Mouse (Mus musculus) MEL (cell line): ENCODE measurements at regions not wholly inside any gene's neighbourhood (a gene's known extent, or its start where the extent isn't known, plus 50 kb on each side); places are given as distances from the start of the nearest gene placed in this dataset.

Source experiments
- DNase-seq: peaks from one replicate; pipeline ENCODE4 v3.0.0; 2011; ENCODE audit warnings: low read depth, low spot score
- H3K27ac ChIP-seq: 2 replicates; pipeline ENCODE4 v1.5.1; 2012; ENCODE audit warnings: low read depth, mild to moderate bottlenecking, control low read depth, low read length, moderate library complexity; ENCODE audit not compliant: control insufficient read depth
- H3K27me3 ChIP-seq, 2 experiments: fragments of 150-350 bp in 1 of 2; sonication (generic) in 1 of 2; 2 replicates each; pipeline ENCODE4 v1.6.1; 2012; ENCODE audit warnings: low read length in 2 of 2, mild to moderate bottlenecking in 2 of 2, improper control_type of control experiment in 1 of 2, moderate library complexity in 1 of 2; ENCODE audit not compliant: insufficient read depth in 2 of 2, control insufficient read depth in 1 of 2
- H3K36me3 ChIP-seq, 2 experiments: 2 replicates each; pipeline ENCODE4 v1.6.1; 2012 to 2014; ENCODE audit warnings: low read length in 2 of 2, improper control_type of control experiment in 1 of 2, inconsistent platforms in 1 of 2, mild to moderate bottlenecking in 1 of 2; ENCODE audit not compliant: insufficient read depth in 2 of 2, control insufficient read depth in 1 of 2
- H3K4me1 ChIP-seq, 2 experiments: fragments of 150-350 bp in 1 of 2; sonication (generic) in 1 of 2; 2 replicates each; pipeline ENCODE4 v1.6.1; 2012; ENCODE audit warnings: low read length in 2 of 2, improper control_type of control experiment in 1 of 2, mild to moderate bottlenecking in 1 of 2; ENCODE audit not compliant: insufficient read depth in 2 of 2, control insufficient read depth in 1 of 2
- H3K4me3 ChIP-seq, 2 experiments: fragments of 150-350 bp in 1 of 2; sonication (generic) in 1 of 2; 2 replicates each; pipeline ENCODE4 v1.5.1; 2012; ENCODE audit warnings: low read depth in 2 of 2, low read length in 2 of 2, mild to moderate bottlenecking in 2 of 2, moderate library complexity in 2 of 2, control low read depth in 1 of 2, improper control_type of control experiment in 1 of 2; ENCODE audit not compliant: control insufficient read depth in 1 of 2, insufficient read depth in 1 of 2
- H3K79me2 ChIP-seq: 2 replicates; pipeline ENCODE4 v1.6.1; 2012; ENCODE audit warnings: mild to moderate bottlenecking, low read length, moderate library complexity; ENCODE audit not compliant: control insufficient read depth, poor library complexity, insufficient read depth
- H3K9ac ChIP-seq: 2 replicates; pipeline ENCODE4 v1.6.1; 2012; ENCODE audit warnings: low read depth, mild to moderate bottlenecking, control low read depth, low read length, moderate library complexity; ENCODE audit not compliant: control insufficient read depth, poor library complexity, severe bottlenecking
- H3K9me3 ChIP-seq: fragments of 150-350 bp; sonication (generic); replicated peaks from 2 replicates; pipeline ENCODE4 v1.6.1; 2012; ENCODE audit warnings: mild to moderate bottlenecking, low read length, improper control_type of control experiment, moderate library complexity; ENCODE audit not compliant: insufficient read depth
- BHLHE40 ChIP-seq: IDR thresholded peaks from 2 replicates; pipeline ENCODE4 v1.6.1; 2012; ENCODE audit warnings: low read depth, mild to moderate bottlenecking, inconsistent platforms, low read length, improper control_type of control experiment, borderline replicate concordance
- CHD2 ChIP-seq: IDR thresholded peaks from 2 replicates; pipeline ENCODE4 v1.6.1; 2011; ENCODE audit warnings: low read length, improper control_type of control experiment
- EP300 ChIP-seq, 2 experiments: IDR thresholded peaks; 2 replicates each; pipeline ENCODE4 v1.6.1; 2011; ENCODE audit warnings: improper control_type of control experiment in 2 of 2, low read length in 2 of 2, low read depth in 1 of 2, mild to moderate bottlenecking in 1 of 2
- HCFC1 ChIP-seq: IDR thresholded peaks from 2 replicates; pipeline ENCODE4 v1.6.1; 2012; ENCODE audit warnings: low read depth, mild to moderate bottlenecking, inconsistent platforms, low read length, improper control_type of control experiment, moderate library complexity
- JUND ChIP-seq: IDR thresholded peaks from 2 replicates; pipeline ENCODE4 v1.6.1; 2011; ENCODE audit warnings: low read depth, mild to moderate bottlenecking, improper control_type of control experiment, low read length
- KAT2A ChIP-seq: conservative IDR thresholded peaks from 2 replicates; pipeline ENCODE4 v1.6.1; 2012; ENCODE audit warnings: low read depth, low read length, improper control_type of control experiment, inconsistent platforms
- MAFK ChIP-seq: IDR thresholded peaks from 2 replicates; pipeline ENCODE4 v1.6.1; 2011; ENCODE audit warnings: low read depth, mild to moderate bottlenecking, low read length, improper control_type of control experiment, borderline replicate concordance
- MEF2A ChIP-seq: IDR thresholded peaks from 2 replicates; pipeline ENCODE4 v1.6.1; 2014; ENCODE audit warnings: low read depth, mild to moderate bottlenecking, inconsistent platforms, low read length, improper control_type of control experiment; ENCODE audit not compliant: poor library complexity, insufficient replicate concordance, severe bottlenecking; ENCODE audit errors: extremely low read depth
- MXI1 ChIP-seq: IDR thresholded peaks from 2 replicates; pipeline ENCODE4 v1.6.1; 2011; ENCODE audit warnings: mild to moderate bottlenecking, low read depth, low read length, improper control_type of control experiment
- MYB ChIP-seq: IDR thresholded peaks from 2 replicates; pipeline ENCODE4 v1.6.1; 2011; ENCODE audit warnings: mild to moderate bottlenecking, low read depth, low read length, improper control_type of control experiment
- MYC ChIP-seq: IDR thresholded peaks from 2 replicates; pipeline ENCODE4 v1.6.1; 2011; ENCODE audit warnings: low read depth, mild to moderate bottlenecking, low read length, improper control_type of control experiment, moderate library complexity
- POLR2A ChIP-seq, 2 experiments: IDR thresholded peaks; 2 replicates each; pipeline ENCODE4 v1.6.1; 2011 to 2012; ENCODE audit warnings: low read length in 2 of 2, mild to moderate bottlenecking in 2 of 2, control low read depth in 1 of 2, improper control_type of control experiment in 1 of 2, low read depth in 1 of 2, moderate library complexity in 1 of 2; ENCODE audit not compliant: control insufficient read depth in 1 of 2, insufficient read depth in 1 of 2, poor library complexity in 1 of 2
- POLR2AphosphoS2 ChIP-seq: IDR thresholded peaks from 2 replicates; pipeline ENCODE4 v1.6.1; 2011; ENCODE audit warnings: low read length, improper control_type of control experiment
- RCOR1 ChIP-seq: IDR thresholded peaks from 2 replicates; pipeline ENCODE4 v1.6.1; 2012; ENCODE audit warnings: low read depth, mild to moderate bottlenecking, inconsistent platforms, low read length, improper control_type of control experiment
- SIN3A ChIP-seq: IDR thresholded peaks from 2 replicates; pipeline ENCODE4 v1.6.1; 2012; ENCODE audit warnings: low read length, improper control_type of control experiment, inconsistent platforms
- TBP ChIP-seq: IDR thresholded peaks from 2 replicates; pipeline ENCODE4 v1.8.0; 2011; ENCODE audit warnings: low read depth, low read length, improper control_type of control experiment
- TCF12 ChIP-seq: IDR thresholded peaks from 2 replicates; pipeline ENCODE4 v1.6.1; 2014; ENCODE audit warnings: low read depth, mild to moderate bottlenecking, inconsistent platforms, low read length, improper control_type of control experiment, moderate library complexity
- UBTF ChIP-seq: IDR thresholded peaks from 2 replicates; pipeline ENCODE4 v1.6.1; 2012; ENCODE audit warnings: low read depth, mild to moderate bottlenecking, inconsistent platforms, low read length, improper control_type of control experiment, moderate library complexity, borderline replicate concordance; ENCODE audit not compliant: insufficient read depth
- USF1 ChIP-seq: IDR thresholded peaks from 2 replicates; pipeline ENCODE4 v1.6.1; 2014; ENCODE audit warnings: low read depth, mild to moderate bottlenecking, inconsistent platforms, low read length, improper control_type of control experiment, moderate library complexity
- USF2 ChIP-seq, 2 experiments: IDR thresholded peaks; 2 replicates each; pipeline ENCODE4 v1.6.1; 2011 to 2012; ENCODE audit warnings: improper control_type of control experiment in 2 of 2, low read length in 2 of 2, borderline replicate concordance in 1 of 2, inconsistent platforms in 1 of 2, low read depth in 1 of 2, mild to moderate bottlenecking in 1 of 2; ENCODE audit not compliant: insufficient read depth in 1 of 2
- ZKSCAN1 ChIP-seq: IDR thresholded peaks from 2 replicates; pipeline ENCODE4 v1.6.1; 2012; ENCODE audit warnings: low read depth, mild to moderate bottlenecking, inconsistent platforms, low read length, improper control_type of control experiment, moderate library complexity
- ZMIZ1 ChIP-seq: IDR thresholded peaks from 2 replicates; pipeline ENCODE4 v1.6.1; 2012; ENCODE audit warnings: low read depth, mild to moderate bottlenecking, inconsistent platforms, low read length, improper control_type of control experiment, moderate library complexity
- ZNF384 ChIP-seq: IDR thresholded peaks from 2 replicates; pipeline ENCODE4 v1.6.1; 2012; ENCODE audit warnings: low read depth, mild to moderate bottlenecking, inconsistent platforms, low read length, improper control_type of control experiment

- no peaks in the 10 kb centered on the region for H3K79me2 ChIP-seq
- no peak overlapping the region for H3K27ac ChIP-seq
- no peaks in the 10 kb centered on the region for H3K9me3 ChIP-seq
- no peak overlapping the region for H3K4me3 ChIP-seq
- H3K27me3 ChIP-seq = peaks cover 3 to 9% of the 10 kb centered on the region in 2 experiments; a peak in 2 of 4 replicates
- no peak for DNase-seq
- no peak overlapping the region for H3K9ac ChIP-seq
- no peaks in the 10 kb centered on the region for H3K36me3 ChIP-seq
- H3K4me1 ChIP-seq = peaks cover 0 to 3% of the 10 kb centered on the region in 2 experiments; a peak in 1 of 4 replicates
- TF ChIP-seq ZKSCAN1 (no peak), MYB (no peak), EP300 (IDR thresholded peaks at IDR 0.05; ENCODE audit: low read depth in 1 of 2, low read length in 2 of 2) (no peak), MXI1 (no peak), MEF2A (no peak), MYC (no peak), RCOR1 (no peak), UBTF (no peak), HCFC1 (no peak), KAT2A (no peak), USF1 (no peak), POLR2A (IDR thresholded peaks at IDR 0.05; ENCODE audit: control insufficient read depth in 1 of 2, insufficient read depth in 1 of 2, low read depth in 1 of 2, low read length in 2 of 2, poor library complexity in 1 of 2) (no peak), ZNF384 (no peak), USF2 (IDR thresholded peaks at IDR 0.05; ENCODE audit: borderline replicate concordance in 1 of 2, insufficient read depth in 1 of 2, low read depth in 1 of 2, low read length in 2 of 2) (no peak), ZMIZ1 (no peak)
Measured at GRCm38 (mm10) chr15:36682159-36682558, 325.4 kb downstream of the Zfp706 start.

GRCm38 (mm10) chr15:36680361-36681140 is 327.0 kb downstream of the Zfp706 start:
- TF ChIP-seq RCOR1 = no peak
- TF ChIP-seq KAT2A = no peak
- no peak for TF ChIP-seq CHD2
- TF ChIP-seq TCF12 = no peak
- no peak for TF ChIP-seq MAFK
- no peak for TF ChIP-seq SIN3A
- no peak for TF ChIP-seq EP300 (IDR thresholded peaks at IDR 0.05; ENCODE audit: low read depth in 1 of 2, low read length in 2 of 2)
- no peak for TF ChIP-seq POLR2A (IDR thresholded peaks at IDR 0.05; ENCODE audit: control insufficient read depth in 1 of 2, insufficient read depth in 1 of 2, low read depth in 1 of 2, low read length in 2 of 2, poor library complexity in 1 of 2)
- no peak for TF ChIP-seq JUND
- TF ChIP-seq TBP = no peak
- TF ChIP-seq POLR2AphosphoS2 = no peak
- no peak for TF ChIP-seq BHLHE40
- H3K4me1 ChIP-seq = peaks cover 0 to 3% of the 10 kb centered on the region in 2 experiments; a peak in 1 of 4 replicates
- H3K27ac ChIP-seq = no peak overlapping the region
- no peaks in the 10 kb centered on the region for H3K36me3 ChIP-seq
- H3K9ac ChIP-seq = no peak overlapping the region
- H3K9me3 ChIP-seq = no peaks in the 10 kb centered on the region
- peaks cover 1 to 9% of the 10 kb centered on the region in 2 experiments; a peak in 2 of 4 replicates for H3K27me3 ChIP-seq
- no peaks in the 10 kb centered on the region for H3K79me2 ChIP-seq
- no peak for DNase-seq
- no peak overlapping the region for H3K4me3 ChIP-seq
